Mouse (Mus musculus): ENCODE measurements at regions not wholly inside any gene's neighbourhood (a gene's known extent, or its start where the extent isn't known, plus 50 kb on each side); places are given as distances from the start of the nearest gene placed in this dataset.

DNA sequence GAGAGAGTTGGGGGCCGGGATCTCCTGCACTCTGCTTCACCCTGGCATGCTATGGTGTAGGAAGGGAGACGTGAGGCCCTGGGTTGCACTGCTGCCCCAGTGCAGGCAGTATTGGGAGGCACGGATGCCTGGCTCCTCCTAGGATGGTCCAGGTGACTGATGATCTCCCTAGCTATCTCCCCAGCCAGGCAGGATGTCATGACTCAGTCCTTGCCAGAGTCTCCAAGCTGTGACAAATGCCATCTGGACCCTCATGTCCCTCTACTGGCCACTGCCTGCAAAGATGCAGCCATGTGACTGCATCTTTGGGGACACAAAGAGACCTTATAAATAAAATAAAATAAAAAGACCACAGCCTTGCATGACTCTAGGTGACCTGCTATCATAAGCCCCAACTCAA, 181.6 kb downstream of the Mroh4 start:
- no peak overlapping the region for H3K9ac ChIP-seq (ENCODE audit: low read depth, low read length)
- WGBS, result 67% methylated on average over 3 of the region's 3 CpGs
- H3K9me3 ChIP-seq (ENCODE audit: control insufficient read depth), result no peaks in the 10 kb centered on the region
- no peak overlapping the region for H3K27ac ChIP-seq (ENCODE audit: low read depth, low read length)
- H3K4me3 ChIP-seq (ENCODE audit: low read depth, low read length), result no peak overlapping the region
- no peak for TF ChIP-seq CTCF (IDR thresholded peaks at IDR 0.05; ENCODE audit: low read depth)
- no peak overlapping the region for H3K4me2 ChIP-seq (replicated peaks; ENCODE audit: low read depth)
- no peaks in the 10 kb centered on the region for H3K4me1 ChIP-seq (replicated peaks; ENCODE audit: control insufficient read depth, insufficient read depth, low read length)
- no peak for ATAC-seq
- H3K27me3 ChIP-seq (replicated peaks; ENCODE audit: control insufficient read depth, insufficient read depth, low read length), result no peaks in the 10 kb centered on the region
- no peaks in the 10 kb centered on the region for H3K36me3 ChIP-seq (ENCODE audit: control insufficient read depth, insufficient read depth)

DNA sequence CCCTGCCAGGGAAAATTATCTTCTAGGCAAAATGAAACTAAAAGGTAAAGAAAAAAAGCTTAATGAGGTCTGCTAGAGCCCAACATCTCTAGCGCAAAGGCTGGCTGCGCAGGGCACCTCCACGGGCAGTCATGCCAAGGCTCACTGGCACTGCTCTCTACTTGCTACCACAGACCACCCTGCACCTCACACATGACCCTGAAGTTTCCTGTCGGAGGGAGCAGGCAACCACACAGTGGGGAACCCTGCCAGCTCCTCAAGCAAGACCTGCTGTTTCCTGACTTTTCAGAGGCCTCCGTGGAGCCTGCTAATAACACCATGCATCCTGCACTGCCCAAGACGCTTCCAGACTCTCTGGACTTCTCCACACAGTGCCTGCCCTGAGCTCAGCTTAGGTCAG, 182.3 kb downstream of the Mroh4 start:
- 75% methylated on average over 6 of the region's 6 CpGs for WGBS
- Histone ChIP-seq H3K9me3 (ENCODE audit: control insufficient read depth) (no peaks in the 10 kb centered on the region), H3K4me2 (replicated peaks; ENCODE audit: low read depth) (no peak overlapping the region), H3K4me3 (ENCODE audit: low read depth, low read length) (no peak overlapping the region), H3K27me3 (replicated peaks; ENCODE audit: control insufficient read depth, insufficient read depth, low read length) (no peaks in the 10 kb centered on the region), H3K4me1 (replicated peaks; ENCODE audit: control insufficient read depth, insufficient read depth, low read length) (no peaks in the 10 kb centered on the region), H3K9ac (ENCODE audit: low read depth, low read length) (no peak overlapping the region), H3K36me3 (ENCODE audit: control insufficient read depth, insufficient read depth) (no peaks in the 10 kb centered on the region), H3K27ac (ENCODE audit: low read depth, low read length) (no peak overlapping the region)
- no peak for TF ChIP-seq CTCF (IDR thresholded peaks at IDR 0.05; ENCODE audit: low read depth)
- ATAC-seq, result no peak

DNA sequence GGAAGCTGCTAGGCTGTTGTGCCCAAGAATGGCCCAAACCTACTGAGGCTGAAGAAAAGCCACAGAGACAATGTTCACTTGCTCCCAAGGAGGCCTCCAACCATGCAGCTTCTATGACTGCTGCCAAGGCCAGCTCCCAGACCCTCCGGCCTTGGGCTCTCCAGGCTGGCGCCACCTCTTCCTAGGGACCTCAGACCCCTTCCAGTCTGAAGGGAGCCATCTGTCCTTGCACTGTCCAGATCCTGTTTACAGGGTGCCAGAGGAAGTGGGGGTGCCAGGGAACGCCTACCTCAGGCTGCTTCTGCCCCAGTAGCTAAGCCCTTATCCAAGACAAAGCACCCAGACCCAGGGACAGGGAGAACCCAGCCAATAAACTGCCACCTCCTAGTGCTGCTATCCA, 183.7 kb downstream of the Mroh4 start:
- WGBS, result 90% methylated on average over 3 of the region's 3 CpGs
- Histone ChIP-seq H3K4me1 (replicated peaks; ENCODE audit: control insufficient read depth, insufficient read depth, low read length) (no peaks in the 10 kb centered on the region), H3K9me3 (ENCODE audit: control insufficient read depth) (no peaks in the 10 kb centered on the region), H3K4me3 (ENCODE audit: low read depth, low read length) (no peak overlapping the region), H3K27me3 (replicated peaks; ENCODE audit: control insufficient read depth, insufficient read depth, low read length) (no peaks in the 10 kb centered on the region), H3K4me2 (replicated peaks; ENCODE audit: low read depth) (no peak overlapping the region), H3K9ac (ENCODE audit: low read depth, low read length) (no peak overlapping the region), H3K27ac (ENCODE audit: low read depth, low read length) (no peak overlapping the region), H3K36me3 (ENCODE audit: control insufficient read depth, insufficient read depth) (no peaks in the 10 kb centered on the region)
- no peak for TF ChIP-seq CTCF (IDR thresholded peaks at IDR 0.05; ENCODE audit: low read depth)
- ATAC-seq, result no peak

DNA sequence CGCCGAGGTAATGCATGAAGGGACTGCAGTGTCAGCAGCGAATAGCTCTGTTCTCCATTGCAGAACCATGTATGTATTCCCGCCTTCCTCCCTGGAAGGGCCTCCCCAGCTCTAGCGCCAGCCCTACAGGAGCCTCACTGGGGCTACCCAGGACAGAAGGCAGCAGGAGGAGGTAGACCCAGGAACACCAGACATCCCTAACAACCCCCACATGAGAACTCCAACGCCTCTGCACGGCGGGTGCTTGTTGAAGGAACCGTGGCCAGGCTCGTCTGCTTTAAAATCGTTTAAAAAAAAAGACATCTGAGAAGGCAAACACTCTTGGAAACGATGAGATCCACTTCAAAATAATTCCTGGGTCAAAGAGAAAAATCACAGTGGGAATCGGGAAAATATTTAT, 194.3 kb downstream of the Mroh4 start:
- H3K4me1 ChIP-seq (replicated peaks; ENCODE audit: control insufficient read depth, insufficient read depth, low read length), result no peaks in the 10 kb centered on the region
- no peak for TF ChIP-seq CTCF (IDR thresholded peaks at IDR 0.05; ENCODE audit: low read depth)
- no peak overlapping the region for H3K9ac ChIP-seq (ENCODE audit: low read depth, low read length)
- H3K4me3 ChIP-seq (ENCODE audit: low read depth, low read length), result no peak overlapping the region
- H3K9me3 ChIP-seq (ENCODE audit: control insufficient read depth), result no peaks in the 10 kb centered on the region
- no peaks in the 10 kb centered on the region for H3K36me3 ChIP-seq (ENCODE audit: control insufficient read depth, insufficient read depth)
- no peak overlapping the region for H3K4me2 ChIP-seq (replicated peaks; ENCODE audit: low read depth)
- ATAC-seq, result no peak
- H3K27me3 ChIP-seq (replicated peaks; ENCODE audit: control insufficient read depth, insufficient read depth, low read length), result no peaks in the 10 kb centered on the region
- no peak overlapping the region for H3K27ac ChIP-seq (ENCODE audit: low read depth, low read length)
- 69% methylated on average over 13 of the region's 13 CpGs for WGBS

DNA sequence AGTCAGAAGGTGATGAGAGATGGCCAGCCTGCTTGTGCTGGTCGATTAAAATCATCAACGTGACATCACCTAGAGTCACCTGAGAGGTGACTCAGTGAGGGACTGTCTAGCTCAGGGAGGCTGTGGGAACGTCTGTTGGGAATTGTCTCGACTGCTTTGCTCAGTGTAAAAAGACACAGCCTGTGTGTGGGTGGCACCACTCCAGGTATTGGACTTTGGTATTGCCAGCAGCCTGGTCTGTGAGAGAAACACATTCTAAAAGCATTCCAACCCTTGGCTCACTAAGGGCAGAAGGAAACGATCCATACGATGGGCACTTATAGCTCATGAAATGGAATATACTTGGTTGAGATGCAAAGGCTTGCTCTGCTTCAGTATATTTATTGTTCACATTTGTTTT, 209.2 kb downstream of the Mroh4 start:
- no peak overlapping the region for H3K4me3 ChIP-seq (ENCODE audit: low read depth, low read length)
- no peaks in the 10 kb centered on the region for H3K4me1 ChIP-seq (replicated peaks; ENCODE audit: control insufficient read depth, insufficient read depth, low read length)
- no peak overlapping the region for H3K27ac ChIP-seq (ENCODE audit: low read depth, low read length)
- ATAC-seq, result no peak
- H3K4me2 ChIP-seq (replicated peaks; ENCODE audit: low read depth), result no peak overlapping the region
- no peak for TF ChIP-seq CTCF (IDR thresholded peaks at IDR 0.05; ENCODE audit: low read depth)
- H3K27me3 ChIP-seq (replicated peaks; ENCODE audit: control insufficient read depth, insufficient read depth, low read length), result no peaks in the 10 kb centered on the region
- H3K9ac ChIP-seq (ENCODE audit: low read depth, low read length), result no peak overlapping the region
- no peaks in the 10 kb centered on the region for H3K9me3 ChIP-seq (ENCODE audit: control insufficient read depth)
- 76% methylated on average over 6 of the region's 6 CpGs for WGBS
- no peaks in the 10 kb centered on the region for H3K36me3 ChIP-seq (ENCODE audit: control insufficient read depth, insufficient read depth)

DNA sequence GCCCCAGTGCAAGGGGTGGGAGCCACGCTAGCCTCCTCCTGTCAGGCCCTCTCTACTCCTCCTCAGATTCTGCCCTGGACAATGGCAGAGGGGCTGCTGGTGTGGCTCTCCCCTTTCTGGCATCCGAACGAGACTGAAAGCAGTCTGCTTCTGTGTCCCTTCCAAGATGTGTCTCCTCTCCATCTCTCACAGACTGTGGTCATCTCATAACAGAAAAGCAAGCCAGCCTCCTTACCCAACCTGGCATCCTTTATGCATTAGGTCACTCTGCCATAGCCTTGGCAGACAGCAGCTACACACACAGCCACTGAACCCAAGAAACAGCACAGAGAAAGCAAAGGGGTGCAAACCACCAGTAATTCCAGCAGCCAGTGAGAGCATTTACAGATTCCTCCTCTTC, 213.2 kb downstream of the Mroh4 start:
- Histone ChIP-seq H3K4me3 (ENCODE audit: low read depth, low read length) (no peak overlapping the region), H3K4me1 (replicated peaks; ENCODE audit: control insufficient read depth, insufficient read depth, low read length) (no peaks in the 10 kb centered on the region), H3K9me3 (ENCODE audit: control insufficient read depth) (no peaks in the 10 kb centered on the region), H3K36me3 (ENCODE audit: control insufficient read depth, insufficient read depth) (no peaks in the 10 kb centered on the region), H3K27me3 (replicated peaks; ENCODE audit: control insufficient read depth, insufficient read depth, low read length) (no peaks in the 10 kb centered on the region), H3K4me2 (replicated peaks; ENCODE audit: low read depth) (no peak overlapping the region), H3K9ac (ENCODE audit: low read depth, low read length) (no peak overlapping the region), H3K27ac (ENCODE audit: low read depth, low read length) (no peak overlapping the region)
- no peak for TF ChIP-seq CTCF (IDR thresholded peaks at IDR 0.05; ENCODE audit: low read depth)
- no peak for ATAC-seq
- 74% methylated on average over 3 of the region's 3 CpGs for WGBS

DNA sequence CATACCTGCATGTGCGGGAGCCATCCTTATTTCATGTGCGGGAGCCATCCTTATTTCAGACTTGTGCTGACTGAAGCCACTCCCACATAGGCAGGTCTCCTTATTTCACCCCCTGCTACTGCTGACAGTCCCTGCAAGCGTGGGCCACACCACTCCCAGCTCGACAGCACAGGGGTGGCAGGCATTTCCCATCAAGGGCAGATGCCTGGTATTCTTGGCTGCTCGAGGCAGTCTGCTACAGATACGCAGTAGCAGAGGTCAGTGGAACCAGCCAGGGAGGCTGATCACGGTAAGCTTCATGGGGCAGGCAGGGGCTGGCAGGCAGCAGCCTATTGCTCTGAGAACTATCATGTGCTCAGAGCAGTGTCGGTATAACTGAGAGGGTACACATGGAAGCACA, 215.6 kb downstream of the Mroh4 start:
- ATAC-seq, result no peak
- Histone ChIP-seq H3K36me3 (ENCODE audit: control insufficient read depth, insufficient read depth) (no peaks in the 10 kb centered on the region), H3K27ac (ENCODE audit: low read depth, low read length) (no peak overlapping the region), H3K4me2 (replicated peaks; ENCODE audit: low read depth) (no peak overlapping the region), H3K9me3 (ENCODE audit: control insufficient read depth) (no peaks in the 10 kb centered on the region), H3K4me1 (replicated peaks; ENCODE audit: control insufficient read depth, insufficient read depth, low read length) (no peaks in the 10 kb centered on the region), H3K4me3 (ENCODE audit: low read depth, low read length) (no peak overlapping the region), H3K9ac (ENCODE audit: low read depth, low read length) (no peak overlapping the region), H3K27me3 (replicated peaks; ENCODE audit: control insufficient read depth, insufficient read depth, low read length) (no peaks in the 10 kb centered on the region)
- WGBS, result 74% methylated on average over 8 of the region's 8 CpGs
- no peak for TF ChIP-seq CTCF (IDR thresholded peaks at IDR 0.05; ENCODE audit: low read depth)

All from intestine, postnatal 0 days (tissue).